Mouse (Mus musculus): ENCODE results near the gene Huwe1.

GRCm38 (mm10) chrX:151910692-151911091, 110.1 kb downstream of the Huwe1 start:
- TF ChIP-seq POLR2A (IDR thresholded peaks at IDR 0.05; ENCODE audit: low read depth, low read length) (no peak), CTCF (IDR thresholded peaks at IDR 0.05; ENCODE audit: extremely low read depth, insufficient read depth, insufficient read length, insufficient replicate concordance) (no peak)

Measured in spleen, adult 2 months (tissue).